Mouse (Mus musculus) ES-E14 (cell line): ENCODE results near the gene Rasip1.

ENCODE experiments used
- HCFC1 ChIP-seq: IDR thresholded peaks from 2 replicates; pipeline ENCODE4 v1.6.1; 2012; ENCODE audit warnings: low read length, inconsistent platforms, borderline replicate concordance; ENCODE audit not compliant: insufficient read depth
- ZC3H11A ChIP-seq: IDR thresholded peaks from 2 replicates; pipeline ENCODE4 v1.6.1; 2012; ENCODE audit warnings: low read depth, mild to moderate bottlenecking, inconsistent platforms, low read length, borderline replicate concordance

- TF ChIP-seq ZC3H11A (no peak), HCFC1 (no peak)
These were observed at the start of gene Rasip1 for GRCm38 (mm10) chr7:45627261-45627660.
